Mouse (Mus musculus) C2C12 (cell line): ENCODE measurements around the gene Zfp574. TPM values are rescaled to one million over a fixed set of nuclear protein-coding genes. Genes with fewer than 3 reads are reported as not detected.

ENCODE experiments used
- H3K27me3 ChIP-seq: one replicate; pipeline ENCODE4 v1.6.1; 2011; ENCODE audit not compliant: control insufficient read depth, insufficient read depth, insufficient read length
- H3K36me3 ChIP-seq: one replicate; pipeline ENCODE4 v1.6.1; 2011; ENCODE audit not compliant: control insufficient read depth, insufficient read depth
- H3K4me3 ChIP-seq: one replicate; pipeline ENCODE4 v1.5.1; 2011; ENCODE audit warnings: mild to moderate bottlenecking, control low read depth; ENCODE audit not compliant: poor library complexity, insufficient read depth, severe bottlenecking
- H3K79me2 ChIP-seq: one replicate; pipeline ENCODE4 v1.6.1; 2011; ENCODE audit not compliant: control insufficient read depth, insufficient read depth
- H3K79me3 ChIP-seq: one replicate; pipeline ENCODE4 v1.6.1; 2011; ENCODE audit warnings: low read depth, control low read depth
- H3ac ChIP-seq: one replicate; pipeline ENCODE3; 2011; ENCODE audit warnings: low read depth; ENCODE audit not compliant: control insufficient read depth, insufficient read length
- CEBPB ChIP-seq: IDR thresholded peaks from one replicate; pipeline ENCODE4 v1.6.1; 2011; ENCODE audit warnings: low read depth, mild to moderate bottlenecking, control low read depth, moderate library complexity
- CTCF ChIP-seq: IDR thresholded peaks from one replicate; pipeline ENCODE4 v1.5.1; 2011; ENCODE audit not compliant: control insufficient read depth, insufficient read depth, insufficient read length
- FOSL1 ChIP-seq: IDR thresholded peaks from one replicate; pipeline ENCODE4 v1.8.0; 2011; ENCODE audit warnings: mild to moderate bottlenecking, low read length; ENCODE audit not compliant: poor library complexity, insufficient read depth, severe bottlenecking
- MAX ChIP-seq: IDR thresholded peaks from one replicate; pipeline ENCODE4 v1.6.1; 2011; ENCODE audit warnings: mild to moderate bottlenecking, control low read depth
- MYOD1 ChIP-seq: IDR thresholded peaks from one replicate; pipeline ENCODE4 v1.6.1; 2011; ENCODE audit warnings: low read depth; ENCODE audit not compliant: control insufficient read depth, insufficient read length
- MYOG ChIP-seq: IDR thresholded peaks from one replicate; pipeline ENCODE4 v1.6.1; 2011; ENCODE audit not compliant: control insufficient read depth, insufficient read length; ENCODE audit errors: extremely low read depth
- USF1 ChIP-seq: IDR thresholded peaks from one replicate; pipeline ENCODE4 v1.6.1; 2011; ENCODE audit warnings: low read depth, mild to moderate bottlenecking, control low read depth, moderate library complexity
- microRNA-seq: library from miRNA; unstranded; fragments of <30 nt; microRNA quantifications from one replicate; pipeline ENCODE4, GENCODE M21; 2019; ENCODE audit warnings: borderline microRNAs expressed
- polyA plus RNA-seq: library from polyadenylated mRNA; unstranded; fragments of >200 nt; fragmentation: generic; extraction: Trizol; gene quantifications from one replicate; pipeline ENCODE4 v1.2.1, GENCODE M21; 2012; ENCODE audit warnings: missing spikeins

Zfp574 gene
- polyA plus RNA-seq, 1 experiment: 15.5 TPM

- TF ChIP-seq MYOG: no peak
- no peak for TF ChIP-seq CEBPB
- no peak for TF ChIP-seq MAX
- no peak for TF ChIP-seq FOSL1
- TF ChIP-seq CTCF: no peak
- TF ChIP-seq MYOD1: no peak
- TF ChIP-seq USF1: no peak
- H3K4me3 ChIP-seq: no peak overlapping the region
- H3K36me3 ChIP-seq: no peaks in the 10 kb centered on the region
- H3K27me3 ChIP-seq: peaks cover 75% of the 10 kb centered on the region
- no peaks in the 10 kb centered on the region for H3K79me2 ChIP-seq
- no peak overlapping the region for H3ac ChIP-seq
- H3K79me3 ChIP-seq: no peaks in the 10 kb centered on the region
Measured at GRCm38 (mm10) chr7:25125716-25126281, 53.4 kb downstream of the Zfp574 start.

GRCm38 (mm10) chr7:25127971-25128370 is 55.6 kb downstream of the Zfp574 start:
- Histone ChIP-seq H3K36me3 (no peaks in the 10 kb centered on the region), H3K79me3 (no peaks in the 10 kb centered on the region), H3ac (no peak overlapping the region), H3K79me2 (no peaks in the 10 kb centered on the region), H3K4me3 (no peak overlapping the region), H3K27me3 (peaks cover 73% of the 10 kb centered on the region)
- TF ChIP-seq MAX (no peak), MYOD1 (no peak), USF1 (no peak), MYOG (no peak), CEBPB (no peak), CTCF (no peak), FOSL1 (no peak)

- TF ChIP-seq MYOD1: no peak
- TF ChIP-seq MAX: no peak
- no peak for TF ChIP-seq USF1
- no peak for TF ChIP-seq CEBPB
- TF ChIP-seq CTCF: no peak
- TF ChIP-seq FOSL1: no peak
- TF ChIP-seq MYOG: no peak
- H3K79me2 ChIP-seq: no peaks in the 10 kb centered on the region
- H3ac ChIP-seq: no peak overlapping the region
- H3K27me3 ChIP-seq: peaks cover 75% of the 10 kb centered on the region
- no peak overlapping the region for H3K4me3 ChIP-seq
- no peaks in the 10 kb centered on the region for H3K79me3 ChIP-seq
- H3K36me3 ChIP-seq: no peaks in the 10 kb centered on the region
Measured at GRCm38 (mm10) chr7:25129390-25129979, 57.1 kb downstream of the Zfp574 start.

GRCm38 (mm10) chr7:25130565-25130964 is 58.2 kb downstream of the Zfp574 start:
- TF ChIP-seq MYOG (no peak), USF1 (no peak), MAX (no peak), CEBPB (no peak), MYOD1 (no peak), CTCF (no peak), FOSL1 (no peak)
- Histone ChIP-seq H3K27me3 (peaks cover 79% of the 10 kb centered on the region), H3K79me3 (no peaks in the 10 kb centered on the region), H3ac (no peak overlapping the region), H3K4me3 (no peak overlapping the region), H3K36me3 (no peaks in the 10 kb centered on the region), H3K79me2 (no peaks in the 10 kb centered on the region)

GRCm38 (mm10) chr7:25131247-25131646 is 58.9 kb downstream of the Zfp574 start:
- TF ChIP-seq FOSL1 (no peak), CTCF (no peak), CEBPB (no peak), MYOG (no peak), MAX (no peak), MYOD1 (no peak), USF1 (no peak)
- Histone ChIP-seq H3K27me3 (peaks cover 80% of the 10 kb centered on the region), H3ac (no peak overlapping the region)

GRCm38 (mm10) chr7:25132318-25132960 is 60.1 kb downstream of the Zfp574 start:
- Histone ChIP-seq H3K79me3 (no peaks in the 10 kb centered on the region), H3K4me3 (no peak overlapping the region), H3K79me2 (no peaks in the 10 kb centered on the region), H3K36me3 (no peaks in the 10 kb centered on the region), H3ac (no peak overlapping the region), H3K27me3 (peaks cover 76% of the 10 kb centered on the region)
- TF ChIP-seq CTCF (no peak), FOSL1 (no peak), CEBPB (no peak), MYOG (no peak), MAX (no peak), USF1 (no peak), MYOD1 (no peak)

More at GRCm38 (mm10) chr7:25131247-25131646, 58.9 kb downstream of the Zfp574 start:
- Histone ChIP-seq H3K79me3 (no peaks in the 10 kb centered on the region), H3K36me3 (no peaks in the 10 kb centered on the region), H3K79me2 (no peaks in the 10 kb centered on the region), H3K4me3 (no peak overlapping the region)

Small RNA genes lying within 50 kb of the gene (microRNA-seq; reads per million reads assigned to microRNA genes)
- gene Mir6537: not detected

Other genes with a start within 250 kb of the Zfp574 start
- 25.5 TPM for gene Gm9844, start 210.4 kb upstream of the Zfp574 start, polyA plus RNA-seq
- not detected for gene Lypd4, start 202.6 kb upstream of the Zfp574 start, polyA plus RNA-seq
- not detected for gene Dmrtc2, start 202.5 kb upstream of the Zfp574 start, polyA plus RNA-seq
- 3,185 TPM for gene Rps19, start 188.2 kb upstream of the Zfp574 start, polyA plus RNA-seq
- 0.09 TPM for gene Cd79a, start 175.2 kb upstream of the Zfp574 start, polyA plus RNA-seq
- 84.4 TPM for gene Arhgef1, start 169.7 kb upstream of the Zfp574 start, polyA plus RNA-seq
- gene Gm4881, start 128.1 kb upstream of the Zfp574 start, polyA plus RNA-seq: not detected
- 208 TPM for gene Rabac1, start 99.8 kb upstream of the Zfp574 start, polyA plus RNA-seq
- 0.22 TPM for gene Atp1a3, start 66.6 kb upstream of the Zfp574 start, polyA plus RNA-seq
- gene Grik5, start 221 bp upstream of the Zfp574 start, polyA plus RNA-seq: 9.8 TPM
- gene Pou2f2, start 107.2 kb downstream of the Zfp574 start, polyA plus RNA-seq: 0.02 TPM
- gene Dedd2, start 148.0 kb downstream of the Zfp574 start, polyA plus RNA-seq: 5.3 TPM
- gene Zfp526, start 148.9 kb downstream of the Zfp574 start, polyA plus RNA-seq: 5.4 TPM
- gene Gsk3a, start 165.3 kb downstream of the Zfp574 start, polyA plus RNA-seq: 87.3 TPM
- gene Erf, start 178.2 kb downstream of the Zfp574 start, polyA plus RNA-seq: 61.8 TPM
- gene Cic, start 195.1 kb downstream of the Zfp574 start, polyA plus RNA-seq: 79.5 TPM
- gene Pafah1b3, start 225.4 kb downstream of the Zfp574 start, polyA plus RNA-seq: 90.8 TPM
- gene Prr19, start 228.8 kb downstream of the Zfp574 start, polyA plus RNA-seq: not detected
- gene Tmem145, start 233.5 kb downstream of the Zfp574 start, polyA plus RNA-seq: 0.13 TPM
- gene Megf8, start 244.6 kb downstream of the Zfp574 start, polyA plus RNA-seq: 31.9 TPM